Mouse (Mus musculus): ENCODE results near the gene Evl. TPM values are rescaled to one million over a fixed set of nuclear protein-coding genes. Genes with fewer than 3 reads are reported as not detected.
"Not testable (repeated sequence)": the region's sequence is repeated elsewhere in the genome, so short reads cannot be mapped to it uniquely, and the experiment has no call there.

Gene Evl
- polyA plus RNA-seq, 1 experiment from 2014 or later = 29.7 TPM

DNA sequence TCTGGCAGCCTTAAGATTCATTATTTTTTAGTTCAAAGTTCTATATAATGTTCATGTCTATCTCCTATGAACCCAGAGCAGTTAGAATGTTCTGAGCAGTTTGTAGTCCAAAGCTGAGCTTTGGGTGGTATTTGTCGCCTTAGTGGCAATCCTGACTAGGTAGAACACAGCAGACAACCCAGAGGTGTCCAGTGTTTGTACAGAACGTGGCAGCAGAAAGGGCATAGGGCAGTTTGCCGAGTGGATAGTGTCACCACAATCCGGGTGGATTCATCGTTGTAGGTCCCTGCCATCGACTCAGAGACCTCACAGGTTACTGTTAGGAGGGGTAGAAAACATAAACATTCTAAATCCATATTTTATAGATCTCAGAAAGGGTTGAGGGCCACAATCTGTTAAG, 151.0 kb downstream of the Evl start:
- Histone ChIP-seq H3K27ac (ENCODE audit: low read depth, low read length) (no peak overlapping the region), H3K4me3 (ENCODE audit: low read depth, low read length) (no peak overlapping the region), H3K27me3 (replicated peaks; ENCODE audit: control insufficient read depth, insufficient read depth, low read length) (peaks cover 37% of the 10 kb centered on the region), H3K36me3 (ENCODE audit: control insufficient read depth, insufficient read depth, low read length) (no peaks in the 10 kb centered on the region), H3K9me3 (ENCODE audit: control insufficient read depth, low read length) (no peaks in the 10 kb centered on the region), H3K4me1 (replicated peaks; ENCODE audit: control insufficient read depth, insufficient read depth, low read length) (peaks cover 4% of the 10 kb centered on the region), H3K4me2 (no peak overlapping the region), H3K9ac (ENCODE audit: low read depth, low read length) (no peak overlapping the region)
- ATAC-seq (replicated peaks; ENCODE audit: low FRiP score) (no peak), DNase-seq (ENCODE audit: low spot score) (no peak)
- WGBS = 76% methylated on average over 6 of the region's 6 CpGs

DNA sequence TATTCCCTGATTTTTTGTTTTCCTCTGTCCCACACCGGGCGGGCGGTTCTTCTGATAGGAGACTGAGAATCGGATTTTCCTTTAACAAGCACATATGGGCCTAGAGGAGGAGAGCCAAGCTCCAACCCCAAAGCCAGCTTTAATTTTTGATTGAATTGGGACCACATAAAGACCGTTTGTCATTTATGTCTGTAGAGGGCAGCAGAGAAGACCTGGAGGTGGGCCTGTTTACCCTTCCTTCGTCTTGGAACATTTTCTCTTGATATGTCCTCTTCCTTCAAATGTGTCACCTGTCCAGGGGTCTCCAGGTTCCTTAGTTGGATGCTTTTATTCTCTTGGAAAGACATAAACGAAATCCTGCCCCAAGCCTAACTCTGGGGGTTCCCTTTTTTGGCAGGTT, 151.6 kb downstream of the Evl start:
- Histone ChIP-seq H3K27me3 (replicated peaks; ENCODE audit: control insufficient read depth, insufficient read depth, low read length) (peaks cover 31% of the 10 kb centered on the region), H3K9ac (ENCODE audit: low read depth, low read length) (no peak overlapping the region), H3K36me3 (ENCODE audit: control insufficient read depth, insufficient read depth, low read length) (no peaks in the 10 kb centered on the region), H3K27ac (ENCODE audit: low read depth, low read length) (no peak overlapping the region), H3K9me3 (ENCODE audit: control insufficient read depth, low read length) (no peaks in the 10 kb centered on the region), H3K4me1 (replicated peaks; ENCODE audit: control insufficient read depth, insufficient read depth, low read length) (peaks cover 4% of the 10 kb centered on the region), H3K4me3 (ENCODE audit: low read depth, low read length) (no peak overlapping the region), H3K4me2 (no peak overlapping the region)
- ATAC-seq (replicated peaks; ENCODE audit: low FRiP score) = no peak
- 47% methylated on average over 7 of the region's 7 CpGs for WGBS
- no peak for DNase-seq (ENCODE audit: low spot score)

DNA sequence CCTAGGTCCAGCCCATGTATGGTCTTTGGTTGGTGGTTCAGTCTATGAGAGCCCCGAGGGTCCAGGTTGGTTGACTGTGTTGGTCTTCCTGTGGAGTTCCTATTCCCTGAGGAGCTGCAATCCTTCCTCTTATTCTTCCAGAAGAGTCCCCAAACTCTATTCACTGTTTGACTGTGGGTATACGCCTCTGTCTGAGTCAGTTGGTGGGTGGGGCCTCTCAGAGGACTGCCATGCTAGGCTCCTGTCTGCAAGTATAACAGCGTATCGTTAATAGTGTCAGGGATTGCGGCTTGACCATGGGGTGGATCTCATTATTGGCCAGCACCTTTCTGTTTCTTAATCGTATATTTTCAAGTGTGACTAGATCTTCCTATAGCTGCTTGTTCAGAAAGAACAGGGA, 154.9 kb downstream of the Evl start:
- no peaks in the 10 kb centered on the region for H3K4me1 ChIP-seq (replicated peaks; ENCODE audit: control insufficient read depth, insufficient read depth, low read length)
- WGBS = 85% methylated on average over 6 of the region's 6 CpGs
- no peaks in the 10 kb centered on the region for H3K36me3 ChIP-seq (ENCODE audit: control insufficient read depth, insufficient read depth, low read length)
- no peak overlapping the region for H3K9ac ChIP-seq (ENCODE audit: low read depth, low read length)
- H3K27ac ChIP-seq (ENCODE audit: low read depth, low read length) = no peak overlapping the region
- H3K27me3 ChIP-seq (replicated peaks; ENCODE audit: control insufficient read depth, insufficient read depth, low read length) = no peaks in the 10 kb centered on the region
- no peaks in the 10 kb centered on the region for H3K9me3 ChIP-seq (ENCODE audit: control insufficient read depth, low read length)
- H3K4me3 ChIP-seq (ENCODE audit: low read depth, low read length) = no peak overlapping the region
- peak; percentile 26 for DNase-seq (ENCODE audit: low spot score)
- H3K4me2 ChIP-seq = no peak overlapping the region
- no peak for ATAC-seq (replicated peaks; ENCODE audit: low FRiP score)

GRCm38 (mm10) chr12:108709964-108710765, 155.6 kb downstream of the Evl start:
- Histone ChIP-seq H3K4me3 (ENCODE audit: low read depth, low read length) (no peak overlapping the region), H3K9me3 (ENCODE audit: control insufficient read depth, low read length) (no peaks in the 10 kb centered on the region), H3K4me1 (replicated peaks; ENCODE audit: control insufficient read depth, insufficient read depth, low read length) (no peaks in the 10 kb centered on the region), H3K4me2 (no peak overlapping the region), H3K27ac (ENCODE audit: low read depth, low read length) (no peak overlapping the region), H3K36me3 (ENCODE audit: control insufficient read depth, insufficient read depth, low read length) (no peaks in the 10 kb centered on the region), H3K9ac (ENCODE audit: low read depth, low read length) (no peak overlapping the region), H3K27me3 (replicated peaks; ENCODE audit: control insufficient read depth, insufficient read depth, low read length) (no peaks in the 10 kb centered on the region)
- WGBS = 79% methylated on average over 6 of the region's 6 CpGs
- DNase-seq (ENCODE audit: low spot score) = peak; percentile 28
- no peak for ATAC-seq (replicated peaks; ENCODE audit: low FRiP score)

- no peaks in the 10 kb centered on the region for H3K36me3 ChIP-seq (ENCODE audit: control insufficient read depth, insufficient read depth, low read length)
- no peak overlapping the region for H3K27ac ChIP-seq (ENCODE audit: low read depth, low read length)
- DNase-seq (ENCODE audit: low spot score) (peak; percentile 23), ATAC-seq (replicated peaks; ENCODE audit: low FRiP score) (no peak)
- no peak overlapping the region for H3K4me3 ChIP-seq (ENCODE audit: low read depth, low read length)
- no peaks in the 10 kb centered on the region for H3K9me3 ChIP-seq (ENCODE audit: control insufficient read depth, low read length)
- 72% methylated on average over 9 of the region's 9 CpGs for WGBS
- H3K9ac ChIP-seq (ENCODE audit: low read depth, low read length) = no peak overlapping the region
- no peaks in the 10 kb centered on the region for H3K27me3 ChIP-seq (replicated peaks; ENCODE audit: control insufficient read depth, insufficient read depth, low read length)
- no peak overlapping the region for H3K4me2 ChIP-seq
- H3K4me1 ChIP-seq (replicated peaks; ENCODE audit: control insufficient read depth, insufficient read depth, low read length) = no peaks in the 10 kb centered on the region
Measured at GRCm38 (mm10) chr12:108710861-108711615, 156.5 kb downstream of the Evl start.

DNA sequence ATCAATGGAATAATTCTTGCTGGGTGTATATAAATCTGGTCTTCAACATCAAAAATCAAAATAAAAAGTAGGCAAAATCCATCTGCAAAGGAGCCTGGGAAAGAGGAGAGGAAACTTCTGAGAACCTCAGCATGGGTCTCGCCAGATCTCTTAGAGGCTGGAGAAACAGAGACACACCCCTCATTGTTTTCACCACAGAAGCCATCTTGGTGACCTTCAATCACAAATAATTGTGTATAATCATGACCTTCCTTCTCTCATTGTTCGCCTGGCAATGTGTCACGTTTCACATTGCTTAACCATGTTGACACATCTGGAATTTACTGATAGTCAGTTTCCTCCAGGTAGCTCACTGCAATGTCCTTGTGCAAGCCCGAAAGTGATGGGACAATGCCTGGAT, 158.0 kb downstream of the Evl start:
- H3K27me3 ChIP-seq (replicated peaks; ENCODE audit: control insufficient read depth, insufficient read depth, low read length) = no peaks in the 10 kb centered on the region
- H3K4me1 ChIP-seq (replicated peaks; ENCODE audit: control insufficient read depth, insufficient read depth, low read length) = no peaks in the 10 kb centered on the region
- H3K4me2 ChIP-seq = no peak overlapping the region
- WGBS = 66% methylated on average over 4 of the region's 4 CpGs
- H3K4me3 ChIP-seq (ENCODE audit: low read depth, low read length) = no peak overlapping the region
- H3K27ac ChIP-seq (ENCODE audit: low read depth, low read length) = no peak overlapping the region
- H3K9me3 ChIP-seq (ENCODE audit: control insufficient read depth, low read length) = no peaks in the 10 kb centered on the region
- ATAC-seq (replicated peaks; ENCODE audit: low FRiP score) (no peak), DNase-seq (ENCODE audit: low spot score) (no peak)
- no peak overlapping the region for H3K9ac ChIP-seq (ENCODE audit: low read depth, low read length)
- no peaks in the 10 kb centered on the region for H3K36me3 ChIP-seq (ENCODE audit: control insufficient read depth, insufficient read depth, low read length)

DNA sequence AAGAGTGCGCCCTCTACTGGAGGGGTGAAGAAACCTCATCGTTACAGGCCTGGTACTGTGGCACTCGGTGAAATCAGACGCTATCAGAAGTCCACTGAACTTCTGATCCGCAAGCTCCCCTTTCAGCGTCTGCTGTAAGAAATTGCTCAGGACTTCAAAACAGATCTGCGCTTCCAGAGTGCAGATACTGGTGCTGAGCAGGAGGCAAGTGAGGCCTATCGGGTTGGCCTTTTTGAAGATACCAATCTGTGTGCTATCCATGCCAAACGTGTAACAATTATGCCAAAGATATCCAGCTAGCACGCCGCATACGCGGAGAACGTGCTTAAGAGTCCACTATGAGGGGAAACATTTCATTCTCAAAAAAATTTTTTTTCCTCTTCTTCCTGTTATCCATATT, 159.5 kb downstream of the Evl start:
- not testable (repeated sequence) for H3K36me3 ChIP-seq (ENCODE audit: control insufficient read depth, insufficient read depth, low read length); H3K4me2 ChIP-seq; ATAC-seq (replicated peaks; ENCODE audit: low FRiP score)

GRCm38 (mm10) chr12:108715854-108716253, 161.3 kb downstream of the Evl start:
- Histone ChIP-seq H3K27me3 (replicated peaks; ENCODE audit: control insufficient read depth, insufficient read depth, low read length) (no peaks in the 10 kb centered on the region), H3K27ac (ENCODE audit: low read depth, low read length) (no peak overlapping the region), H3K4me2 (no peak overlapping the region), H3K4me1 (replicated peaks; ENCODE audit: control insufficient read depth, insufficient read depth, low read length) (no peaks in the 10 kb centered on the region), H3K36me3 (ENCODE audit: control insufficient read depth, insufficient read depth, low read length) (no peaks in the 10 kb centered on the region), H3K9ac (ENCODE audit: low read depth, low read length) (no peak overlapping the region), H3K9me3 (ENCODE audit: control insufficient read depth, low read length) (no peaks in the 10 kb centered on the region), H3K4me3 (ENCODE audit: low read depth, low read length) (no peak overlapping the region)
- DNase-seq (ENCODE audit: low spot score) (no peak), ATAC-seq (replicated peaks; ENCODE audit: low FRiP score) (no peak)
- WGBS = 68% methylated on average over 5 of the region's 5 CpGs

More for the DNA sequence above, 159.5 kb downstream of the Evl start:
- not testable (repeated sequence) for H3K4me1 ChIP-seq (replicated peaks; ENCODE audit: control insufficient read depth, insufficient read depth, low read length); H3K27me3 ChIP-seq (replicated peaks; ENCODE audit: control insufficient read depth, insufficient read depth, low read length); H3K27ac ChIP-seq (ENCODE audit: low read depth, low read length); DNase-seq (ENCODE audit: low spot score); H3K9ac ChIP-seq (ENCODE audit: low read depth, low read length); H3K9me3 ChIP-seq (ENCODE audit: control insufficient read depth, low read length); H3K4me3 ChIP-seq (ENCODE audit: low read depth, low read length)
- 89% methylated on average over 14 of the region's 14 CpGs for WGBS

DNA sequence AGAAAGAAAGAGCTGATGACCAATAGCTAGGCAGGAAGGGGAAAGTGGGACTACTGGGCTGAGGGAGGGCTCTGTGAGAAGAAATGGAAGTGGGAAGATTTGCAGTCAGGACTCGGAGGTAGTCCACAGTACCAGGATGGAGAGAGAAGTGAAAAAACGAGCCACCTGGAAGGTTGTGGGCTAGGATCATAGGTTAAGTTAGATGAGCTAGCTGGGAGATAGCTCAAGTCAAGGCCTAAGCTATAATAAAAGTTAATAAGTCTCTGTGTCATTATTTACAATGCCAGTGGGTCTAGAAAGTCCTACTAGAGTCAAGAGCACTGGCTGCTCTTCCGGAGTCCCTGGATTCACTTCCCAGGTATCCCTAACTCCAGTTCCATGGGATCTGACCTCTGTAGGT, 164.0 kb downstream of the Evl start:
- DNase-seq (ENCODE audit: low spot score) (no peak), ATAC-seq (replicated peaks; ENCODE audit: low FRiP score) (no peak)
- WGBS = 79% methylated on average over 3 of the region's 3 CpGs
- no peaks in the 10 kb centered on the region for H3K27me3 ChIP-seq (replicated peaks; ENCODE audit: control insufficient read depth, insufficient read depth, low read length)
- H3K4me3 ChIP-seq (ENCODE audit: low read depth, low read length) = no peak overlapping the region
- no peak overlapping the region for H3K9ac ChIP-seq (ENCODE audit: low read depth, low read length)
- no peak overlapping the region for H3K27ac ChIP-seq (ENCODE audit: low read depth, low read length)
- H3K36me3 ChIP-seq (ENCODE audit: control insufficient read depth, insufficient read depth, low read length) = no peaks in the 10 kb centered on the region
- H3K9me3 ChIP-seq (ENCODE audit: control insufficient read depth, low read length) = no peaks in the 10 kb centered on the region
- H3K4me1 ChIP-seq (replicated peaks; ENCODE audit: control insufficient read depth, insufficient read depth, low read length) = no peaks in the 10 kb centered on the region
- H3K4me2 ChIP-seq = no peak overlapping the region
